Mouse (Mus musculus): ENCODE measurements at regions not wholly inside any gene's neighbourhood (a gene's known extent, or its start where the extent isn't known, plus 50 kb on each side); places are given as distances from the start of the nearest gene placed in this dataset.

DNA sequence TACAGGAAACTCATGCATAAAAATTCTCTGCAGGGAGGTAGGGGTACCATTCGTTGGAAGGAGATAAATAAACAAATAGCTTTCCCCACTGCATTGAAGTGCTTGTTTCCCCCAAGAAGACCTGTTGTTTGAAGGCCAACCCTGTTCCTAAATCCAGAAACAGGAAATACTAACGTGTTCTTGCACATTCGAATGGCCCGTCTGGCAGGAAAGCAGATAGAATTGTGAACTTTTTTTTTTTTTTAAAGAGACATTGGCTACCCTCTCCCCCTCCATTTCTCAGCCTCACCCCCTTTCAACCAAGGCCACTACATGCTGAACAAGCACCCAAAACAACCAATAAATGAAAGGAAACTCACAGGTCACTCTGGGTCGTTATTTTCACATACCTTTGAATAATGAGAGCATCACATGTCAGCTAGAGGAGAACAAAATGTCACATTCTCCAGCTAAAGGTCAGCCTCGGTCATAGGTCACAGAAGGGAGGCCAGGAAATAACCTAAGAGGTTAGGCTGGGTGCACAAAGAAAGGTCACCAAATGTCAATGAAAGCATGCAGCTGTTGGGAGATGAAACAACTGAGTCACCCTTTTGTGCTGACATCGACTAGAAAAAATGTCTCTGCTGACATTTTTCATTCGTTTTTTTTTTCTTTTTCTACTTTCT lies 250.8 kb upstream of the Usp25 start:
- H3K36me3 ChIP-seq, result no peaks in the 10 kb centered on the region
- no peak overlapping the region for H3K4me3 ChIP-seq (replicated peaks)
- 9% methylated on average over 8 of the region's 8 CpGs for WGBS
- no peak overlapping the region for H3K27ac ChIP-seq
- no peak overlapping the region for H3K4me2 ChIP-seq (replicated peaks)
- H3K9me3 ChIP-seq, result no peaks in the 10 kb centered on the region
- no peaks in the 10 kb centered on the region for H3K4me1 ChIP-seq (replicated peaks)
- no peak overlapping the region for H3K9ac ChIP-seq (replicated peaks)
- ATAC-seq, result no peak
- H3K27me3 ChIP-seq, result no peaks in the 10 kb centered on the region

DNA sequence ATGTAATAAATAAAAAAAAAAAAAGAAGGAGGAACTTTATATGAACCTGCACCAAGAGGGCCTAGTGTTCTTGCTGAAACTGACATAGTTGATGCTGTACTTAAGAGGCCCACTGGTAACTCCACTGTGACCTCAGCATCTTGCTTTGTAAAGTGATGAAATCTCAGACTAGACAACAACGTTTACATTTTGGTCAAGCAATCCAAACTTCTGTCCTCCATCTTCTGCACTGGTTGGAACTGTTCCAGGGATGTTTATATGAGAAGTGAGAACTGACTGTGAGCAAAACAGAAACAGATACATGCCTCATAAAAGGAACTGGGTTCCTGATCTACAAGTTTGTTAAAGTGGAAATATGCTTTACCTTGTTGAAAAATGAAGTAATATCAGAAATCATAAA lies 251.7 kb upstream of the Usp25 start:
- no peaks in the 10 kb centered on the region for H3K4me1 ChIP-seq (replicated peaks)
- no peak overlapping the region for H3K27ac ChIP-seq
- 80% methylated on average over 1 of the region's 1 CpGs for WGBS
- H3K9me3 ChIP-seq, result no peaks in the 10 kb centered on the region
- no peak overlapping the region for H3K4me3 ChIP-seq (replicated peaks)
- H3K4me2 ChIP-seq (replicated peaks), result no peak overlapping the region
- H3K27me3 ChIP-seq, result no peaks in the 10 kb centered on the region
- no peak overlapping the region for H3K9ac ChIP-seq (replicated peaks)
- ATAC-seq, result no peak
- H3K36me3 ChIP-seq, result no peaks in the 10 kb centered on the region

DNA sequence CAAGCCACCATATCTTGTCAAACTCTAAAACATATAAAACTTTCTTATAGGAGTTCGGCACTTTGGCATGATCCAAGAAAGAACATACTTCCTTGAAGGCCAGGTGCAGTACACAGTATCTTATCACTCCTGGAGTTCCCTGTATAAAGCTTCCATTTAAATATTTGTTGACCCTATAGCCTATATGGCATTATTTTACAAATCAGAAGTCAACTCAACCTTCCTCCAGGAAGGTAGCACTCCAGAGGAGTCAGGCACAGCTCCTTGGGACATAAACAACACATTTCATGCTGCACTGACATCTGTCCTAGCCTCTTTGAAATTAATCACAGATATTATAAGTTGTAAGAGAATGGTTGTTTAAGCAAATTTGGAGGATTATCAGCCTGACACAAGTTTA lies 252.5 kb upstream of the Usp25 start:
- H3K9ac ChIP-seq (replicated peaks), result no peak overlapping the region
- H3K4me1 ChIP-seq (replicated peaks), result no peaks in the 10 kb centered on the region
- ATAC-seq, result no peak
- H3K4me3 ChIP-seq (replicated peaks), result no peak overlapping the region
- no peak overlapping the region for H3K27ac ChIP-seq
- H3K27me3 ChIP-seq, result no peaks in the 10 kb centered on the region
- 100% methylated on average over 1 of the region's 1 CpGs for WGBS
- H3K9me3 ChIP-seq, result no peaks in the 10 kb centered on the region
- no peaks in the 10 kb centered on the region for H3K36me3 ChIP-seq
- no peak overlapping the region for H3K4me2 ChIP-seq (replicated peaks)

GRCm38 (mm10) chr16:76754871-76755270 lies 258.6 kb upstream of the Usp25 start:
- Histone ChIP-seq H3K9ac (replicated peaks) (no peak overlapping the region), H3K36me3 (no peaks in the 10 kb centered on the region), H3K4me3 (replicated peaks) (no peak overlapping the region), H3K4me2 (replicated peaks) (no peak overlapping the region), H3K27ac (no peak overlapping the region), H3K27me3 (no peaks in the 10 kb centered on the region), H3K4me1 (replicated peaks) (no peaks in the 10 kb centered on the region), H3K9me3 (no peaks in the 10 kb centered on the region)
- 72% methylated on average over 3 of the region's 3 CpGs for WGBS
- ATAC-seq, result no peak

DNA sequence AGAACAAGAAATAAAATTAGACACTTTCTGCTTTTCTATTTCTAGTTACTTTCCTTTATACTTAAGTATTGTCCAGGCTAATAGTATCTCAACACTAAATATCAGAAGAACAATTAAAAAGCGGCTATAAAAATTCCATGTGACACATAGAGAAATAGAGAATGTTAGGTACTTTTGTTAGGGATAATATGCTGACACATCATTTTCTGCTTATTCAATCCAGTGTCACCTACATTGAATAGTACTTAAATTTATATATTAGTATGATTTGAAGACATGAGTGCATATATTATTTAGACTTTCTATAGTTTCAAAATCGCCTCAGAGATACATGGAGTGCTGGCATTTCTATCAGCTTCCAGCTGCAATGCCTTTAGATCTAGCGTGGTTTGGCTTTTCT lies 267.1 kb upstream of the Usp25 start:
- no peak for ATAC-seq
- 95% methylated on average over 3 of the region's 3 CpGs for WGBS
- Histone ChIP-seq H3K36me3 (no peaks in the 10 kb centered on the region), H3K9me3 (no peaks in the 10 kb centered on the region), H3K4me3 (replicated peaks) (no peak overlapping the region), H3K4me1 (replicated peaks) (no peaks in the 10 kb centered on the region), H3K4me2 (replicated peaks) (no peak overlapping the region), H3K9ac (replicated peaks) (no peak overlapping the region), H3K27ac (no peak overlapping the region), H3K27me3 (no peaks in the 10 kb centered on the region)

GRCm38 (mm10) chr16:76741141-76741540 lies 272.4 kb upstream of the Usp25 start:
- no peak overlapping the region for H3K4me2 ChIP-seq (replicated peaks)
- H3K4me3 ChIP-seq (replicated peaks), result no peak overlapping the region
- 53% methylated on average over 3 of the region's 3 CpGs for WGBS
- H3K9ac ChIP-seq (replicated peaks), result no peak overlapping the region
- H3K9me3 ChIP-seq, result no peaks in the 10 kb centered on the region
- no peak for ATAC-seq
- H3K36me3 ChIP-seq, result no peaks in the 10 kb centered on the region
- no peaks in the 10 kb centered on the region for H3K4me1 ChIP-seq (replicated peaks)
- no peaks in the 10 kb centered on the region for H3K27me3 ChIP-seq
- H3K27ac ChIP-seq, result no peak overlapping the region

- no peaks in the 10 kb centered on the region for H3K27me3 ChIP-seq
- no peaks in the 10 kb centered on the region for H3K9me3 ChIP-seq
- no peak overlapping the region for H3K27ac ChIP-seq
- H3K36me3 ChIP-seq, result no peaks in the 10 kb centered on the region
- 88% methylated on average over 4 of the region's 4 CpGs for WGBS
- no peak overlapping the region for H3K9ac ChIP-seq (replicated peaks)
- no peak for ATAC-seq
- no peak overlapping the region for H3K4me3 ChIP-seq (replicated peaks)
- H3K4me1 ChIP-seq (replicated peaks), result no peaks in the 10 kb centered on the region
- no peak overlapping the region for H3K4me2 ChIP-seq (replicated peaks)
Observed at GRCm38 (mm10) chr16:76725991-76726390, 287.5 kb upstream of the Usp25 start.

GRCm38 (mm10) chr16:76725271-76725670 lies 288.2 kb upstream of the Usp25 start:
- no peak for ATAC-seq
- no peak overlapping the region for H3K9ac ChIP-seq (replicated peaks)
- no peaks in the 10 kb centered on the region for H3K27me3 ChIP-seq
- H3K36me3 ChIP-seq, result no peaks in the 10 kb centered on the region
- H3K9me3 ChIP-seq, result no peaks in the 10 kb centered on the region
- H3K4me2 ChIP-seq (replicated peaks), result no peak overlapping the region
- no peaks in the 10 kb centered on the region for H3K4me1 ChIP-seq (replicated peaks)
- 66% methylated on average over 8 of the region's 8 CpGs for WGBS
- no peak overlapping the region for H3K4me3 ChIP-seq (replicated peaks)
- no peak overlapping the region for H3K27ac ChIP-seq

DNA sequence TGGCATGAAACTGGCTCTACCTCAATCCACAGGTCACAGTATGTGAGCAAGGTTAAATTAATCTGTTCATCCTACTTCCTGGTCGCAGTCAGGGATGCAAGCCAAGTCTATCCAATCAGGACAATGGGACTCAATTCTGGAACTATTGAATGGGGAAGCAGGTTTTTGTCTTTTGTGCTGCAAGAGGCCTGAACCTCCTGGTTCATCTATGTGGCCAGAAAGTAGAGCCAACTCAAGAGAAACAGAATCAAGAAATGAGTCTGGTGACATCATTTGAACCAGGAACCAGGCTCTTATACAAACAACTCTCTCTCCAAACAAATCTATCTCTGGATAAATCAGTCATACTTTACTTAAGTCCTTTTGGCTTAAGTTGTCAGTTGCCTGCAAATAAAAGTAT lies 294.7 kb upstream of the Usp25 start:
- H3K27me3 ChIP-seq, result no peaks in the 10 kb centered on the region
- no peaks in the 10 kb centered on the region for H3K36me3 ChIP-seq
- WGBS, result 94% methylated on average over 1 of the region's 1 CpGs
- H3K4me2 ChIP-seq (replicated peaks), result no peak overlapping the region
- H3K9me3 ChIP-seq, result no peaks in the 10 kb centered on the region
- no peak overlapping the region for H3K9ac ChIP-seq (replicated peaks)
- no peaks in the 10 kb centered on the region for H3K4me1 ChIP-seq (replicated peaks)
- ATAC-seq, result no peak
- no peak overlapping the region for H3K27ac ChIP-seq
- H3K4me3 ChIP-seq (replicated peaks), result no peak overlapping the region

- Histone ChIP-seq H3K4me1 (replicated peaks) (no peaks in the 10 kb centered on the region), H3K27me3 (no peaks in the 10 kb centered on the region), H3K27ac (no peak overlapping the region), H3K9me3 (no peaks in the 10 kb centered on the region), H3K9ac (replicated peaks) (no peak overlapping the region), H3K36me3 (no peaks in the 10 kb centered on the region), H3K4me2 (replicated peaks) (no peak overlapping the region), H3K4me3 (replicated peaks) (no peak overlapping the region)
- ATAC-seq, result no peak
- 98% methylated on average over 1 of the region's 1 CpGs for WGBS
Observed at GRCm38 (mm10) chr16:76718147-76718546, 295.4 kb upstream of the Usp25 start.

DNA sequence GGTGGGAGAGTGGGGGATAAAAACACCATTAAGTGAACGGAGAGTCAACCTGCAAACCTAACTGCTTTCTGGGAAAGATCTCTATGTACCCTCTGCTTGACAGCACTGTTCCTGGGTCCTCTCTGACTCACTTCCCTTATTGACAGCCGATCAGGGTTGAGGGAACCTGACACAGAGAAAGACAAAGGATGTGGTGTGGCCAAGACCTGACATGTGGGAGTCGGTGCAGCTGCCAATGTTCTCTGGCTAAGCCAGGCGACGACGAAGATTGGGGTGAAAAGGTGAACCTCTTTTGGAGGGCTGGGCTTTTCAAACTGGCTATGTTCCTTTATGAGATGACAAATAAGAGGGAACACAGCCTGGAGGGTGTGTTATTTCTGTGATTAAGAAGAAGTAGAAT lies 318.6 kb upstream of the Usp25 start:
- no peak overlapping the region for H3K27ac ChIP-seq
- no peak overlapping the region for H3K4me2 ChIP-seq (replicated peaks)
- no peaks in the 10 kb centered on the region for H3K27me3 ChIP-seq
- no peaks in the 10 kb centered on the region for H3K4me1 ChIP-seq (replicated peaks)
- WGBS, result 49% methylated on average over 6 of the region's 6 CpGs
- no peak overlapping the region for H3K9ac ChIP-seq (replicated peaks)
- H3K9me3 ChIP-seq, result no peaks in the 10 kb centered on the region
- no peak for ATAC-seq
- no peak overlapping the region for H3K4me3 ChIP-seq (replicated peaks)
- H3K36me3 ChIP-seq, result no peaks in the 10 kb centered on the region

GRCm38 (mm10) chr16:76687735-76688447 lies 314.3 kb upstream of the Nrip1 start:
- H3K9ac ChIP-seq (replicated peaks), result no peak overlapping the region
- peaks cover 6% of the 10 kb centered on the region; the same call in 1 of the 2 replicates for H3K4me1 ChIP-seq (replicated peaks)
- H3K9me3 ChIP-seq, result no peaks in the 10 kb centered on the region
- no peaks in the 10 kb centered on the region for H3K36me3 ChIP-seq
- H3K27me3 ChIP-seq, result peaks cover 14% of the 10 kb centered on the region
- no peak overlapping the region for H3K27ac ChIP-seq
- H3K4me3 ChIP-seq (replicated peaks), result no peak overlapping the region
- no peak for ATAC-seq
- no peak overlapping the region for H3K4me2 ChIP-seq (replicated peaks)
- 89% methylated on average over 18 of the region's 18 CpGs for WGBS

DNA sequence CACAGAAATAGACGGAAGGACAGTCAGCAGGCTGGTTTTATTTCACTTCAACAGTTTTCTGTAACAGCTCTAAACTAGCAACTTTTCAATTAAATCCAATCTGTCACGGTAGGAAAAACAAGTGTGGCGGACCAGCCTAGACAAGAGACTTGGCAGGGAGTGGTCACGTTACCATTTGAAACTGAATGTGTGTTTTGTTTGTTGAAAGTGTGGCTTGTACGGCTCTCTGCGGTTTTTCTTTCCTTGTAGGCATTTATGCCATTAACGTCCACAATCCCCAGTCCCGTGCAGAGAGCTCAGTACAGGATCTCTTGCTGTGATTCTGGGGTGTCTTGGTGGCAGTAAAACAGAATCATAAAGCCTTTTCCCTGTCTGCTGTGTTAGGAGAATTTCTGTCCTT lies 311.9 kb upstream of the Nrip1 start:
- no peaks in the 10 kb centered on the region for H3K9me3 ChIP-seq
- no peaks in the 10 kb centered on the region for H3K36me3 ChIP-seq
- 0 out of 2 replicates have a peak overlapping the region, but pooled peaks have one; percentile 10 for H3K4me2 ChIP-seq (replicated peaks)
- H3K9ac ChIP-seq (replicated peaks), result no peak overlapping the region
- peaks cover 14% of the 10 kb centered on the region for H3K27me3 ChIP-seq
- ATAC-seq, result peak; percentile 69; the same call in 1 of the 2 replicates
- WGBS, result 25% methylated on average over 8 of the region's 8 CpGs
- no peak overlapping the region for H3K4me3 ChIP-seq (replicated peaks)
- no peak overlapping the region for H3K27ac ChIP-seq
- peaks cover 6% of the 10 kb centered on the region; the same call in 1 of the 2 replicates for H3K4me1 ChIP-seq (replicated peaks)
